Mouse (Mus musculus) layer of hippocampus, adult 2 months (tissue): ENCODE measurements around the gene Psph. TPM values are rescaled to one million over a fixed set of nuclear protein-coding genes. Genes with fewer than 3 reads are reported as not detected.
A peak's percentile ranks its signal among the peaks of the same experiment; 100 is the strongest.

Experiments
- DNase-seq, 2 experiments: peaks; one replicate each; pipeline ENCODE4 v3.0.0; 2022; ENCODE audit warnings: low spot score in 2 of 2
- H3K27ac ChIP-seq: fragments of 200-600 bp; 2 replicates; pipeline ENCODE4 v1.8.1; 2022
- H3K4me3 ChIP-seq: fragments of 200-600 bp; 2 replicates; pipeline ENCODE4 v1.8.1; 2022; ENCODE audit warnings: mild to moderate bottlenecking
- CTCF ChIP-seq: fragments of 200-600 bp; conservative IDR thresholded peaks from 2 replicates; pipeline ENCODE4 v1.8.1; 2022; ENCODE audit warnings: antibody characterized with exemption, mild to moderate bottlenecking, moderate library complexity
- total RNA-seq, 2 experiments: library from RNA; stranded (reverse); gene quantifications; 2 replicates each; pipeline ENCODE4 v1.2.3; 2021

The Psph gene
- total RNA-seq, 2 experiments from 2014 or later = 27.7 to 28.5 TPM

- Histone ChIP-seq H3K27ac (peak overlapping the region; percentile 96), H3K4me3 (peak overlapping the region; percentile 86)
- no peak for TF ChIP-seq CTCF
- no peak for DNase-seq
Measured at GRCm38 (mm10) chr5:129725774-129726392, 61.4 kb downstream of the Psph start.

GRCm38 (mm10) chr5:129724834-129725773 lies 62.1 kb downstream of the Psph start, which contains the start of gene Nipsnap2:
Gene Nipsnap2 (plus strand): TSS chr5:129725063.
- peak within 1 kb of the TSS; percentile 86 for H3K4me3 ChIP-seq
- DNase-seq = peak; percentile 86 to 93
- TF ChIP-seq CTCF = peak; percentile 100
- peak within 1 kb of the TSS; percentile 96 for H3K27ac ChIP-seq

GRCm38 (mm10) chr5:129724268-129724667 lies 63.0 kb downstream of the Psph start:
- TF ChIP-seq CTCF = no peak
- no peak for DNase-seq
- H3K4me3 ChIP-seq = peak overlapping the region; percentile 86
- peak overlapping the region; percentile 96 for H3K27ac ChIP-seq

GRCm38 (mm10) chr5:129720176-129720575 lies 67.1 kb downstream of the Psph start:
- H3K27ac ChIP-seq = no peak overlapping the region
- no peak for DNase-seq
- H3K4me3 ChIP-seq = no peak overlapping the region
- peak; percentile 54 for TF ChIP-seq CTCF

GRCm38 (mm10) chr5:129717016-129717415 lies 70.2 kb downstream of the Psph start:
- Histone ChIP-seq H3K27ac (no peak overlapping the region), H3K4me3 (no peak overlapping the region)
- DNase-seq = no peak
- TF ChIP-seq CTCF = peak; percentile 25

Other genes starting within 250 kb of the Psph start
- gene Mmp17, start 203.3 kb downstream of the Psph start, total RNA-seq = 100 to 1,000 TPM; 126 to 133 TPM
- 1 to 10 TPM; 7.2 to 7.9 TPM for gene Zfp11, start 117.3 kb downstream of the Psph start, total RNA-seq
- not detected for gene Sept14, start 78.9 kb downstream of the Psph start, total RNA-seq
- 10 to 100 TPM; 73.6 to 77.7 TPM for gene Mrps17, start 72.0 kb downstream of the Psph start, total RNA-seq
- 10 to 100 TPM; 81.2 to 81.8 TPM for gene Nipsnap2, start 62.4 kb downstream of the Psph start, total RNA-seq
- gene Sumf2, start 59.5 kb upstream of the Psph start, total RNA-seq = 10 to 100 TPM; 15.2 to 22.3 TPM
- gene Chchd2, start 100.0 kb upstream of the Psph start, total RNA-seq = 100 to 1,000 TPM; 431 to 461 TPM
- 1 to 10 TPM; 5.1 to 6.2 TPM for gene Zbed5, start 108.3 kb upstream of the Psph start, total RNA-seq
- gene Phkg1, start 111.1 kb upstream of the Psph start, total RNA-seq = 10 to 100 TPM; 21.6 to 24.3 TPM
- gene Nupr1l, start 121.1 kb upstream of the Psph start, total RNA-seq = 1 to 10 TPM; 1.4 to 2.8 TPM
- gene Vkorc1l1, start 154.5 kb upstream of the Psph start, total RNA-seq = 10 to 100 TPM; 42.2 to 44.0 TPM
- 10 to 100 TPM; 10.9 to 11.4 TPM for gene Gusb, start 215.6 kb upstream of the Psph start, total RNA-seq
- gene Asl, start 241.8 kb upstream of the Psph start, total RNA-seq = 10 to 100 TPM; 18.2 to 27.3 TPM
- gene Crcp, start 241.8 kb upstream of the Psph start, total RNA-seq = 10 to 100 TPM; 35.6 to 35.7 TPM